Mouse (Mus musculus) right cerebral cortex, postnatal 14 days (tissue): ENCODE measurements at regions not wholly inside any gene's neighbourhood (a gene's known extent, or its start where the extent isn't known, plus 50 kb on each side); places are given as distances from the start of the nearest gene placed in this dataset.
A peak's percentile ranks its signal among the peaks of the same experiment; 100 is the strongest.
"Not testable (repeated sequence)": the region's sequence is repeated elsewhere in the genome, so short reads cannot be mapped to it uniquely, and the experiment has no call there.

ENCODE experiments used
- DNase-seq: peaks from one replicate; pipeline ENCODE4 v3.0.0; 2022

GRCm38 (mm10) chr6:102005627-102006026 lies 567.3 kb downstream of the Cntn3 start:
- no peak for DNase-seq

GRCm38 (mm10) chr6:101998181-101998580 lies 574.7 kb downstream of the Cntn3 start:
- no peak for DNase-seq

DNA sequence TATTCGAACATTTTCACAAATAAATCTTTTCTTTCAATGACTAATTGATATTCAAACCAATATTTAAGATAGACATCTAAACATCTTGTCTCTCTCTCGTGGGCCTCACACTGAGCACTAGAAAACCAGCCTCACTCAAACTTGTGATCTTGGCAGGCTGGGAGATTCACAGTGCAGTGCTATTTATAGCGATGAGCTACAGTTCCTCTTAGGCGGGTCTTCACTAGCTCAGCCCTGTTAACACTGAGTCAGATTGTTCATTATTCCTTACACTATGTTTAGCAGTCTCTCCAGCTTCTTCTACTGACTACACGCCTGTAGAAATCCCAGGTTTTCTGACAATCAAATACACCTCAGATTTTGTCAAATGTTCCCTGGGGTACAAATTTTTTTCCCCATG lies 575.3 kb downstream of the Cntn3 start:
- no peak for DNase-seq

DNA sequence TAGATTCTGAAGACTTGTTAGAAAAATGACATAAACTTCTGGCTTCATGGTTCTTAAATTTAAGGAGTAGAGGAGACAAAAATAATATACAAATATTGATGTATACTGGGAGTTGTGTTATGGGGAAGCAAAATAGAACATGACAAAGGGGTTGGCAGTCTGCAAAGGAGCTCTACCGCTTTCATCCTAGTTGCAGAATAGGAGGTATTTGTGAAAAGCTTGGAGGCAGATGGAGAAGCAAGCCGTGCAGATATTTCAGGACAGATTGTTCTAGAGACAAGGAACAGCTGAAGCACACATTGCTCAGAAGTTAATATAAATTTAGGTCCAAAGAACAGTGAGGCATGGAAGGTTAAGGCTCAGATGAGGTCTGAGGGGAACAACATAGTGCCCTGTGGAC lies 580.1 kb downstream of the Cntn3 start:
- DNase-seq: no peak

- DNase-seq: no peak
These were observed 591.2 kb downstream of the Cntn3 start for GRCm38 (mm10) chr6:101981656-101982055.

GRCm38 (mm10) chr6:101979213-101979612 lies 593.7 kb downstream of the Cntn3 start:
- DNase-seq: no peak

DNA sequence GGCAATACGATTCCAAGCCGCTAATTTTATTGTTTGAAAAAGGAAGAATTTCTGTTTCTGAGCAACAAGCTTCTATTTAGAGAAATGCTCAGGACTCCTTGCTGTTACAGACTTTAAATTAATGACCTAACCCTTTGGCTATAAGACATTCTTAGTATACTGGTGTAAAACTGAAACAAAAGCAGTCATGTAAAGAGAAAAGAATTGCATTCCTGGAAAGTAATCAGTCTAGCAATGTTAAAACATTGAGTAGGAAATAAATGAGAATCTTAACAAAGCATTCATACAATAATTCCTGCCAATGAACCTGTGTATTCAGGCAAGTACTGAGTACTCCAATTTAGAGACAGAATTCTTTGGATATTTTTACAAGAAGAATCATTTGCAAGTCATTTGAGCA lies 587.2 kb upstream of the Pdzrn3 start:
- DNase-seq: no peak

GRCm38 (mm10) chr6:101961476-101961875 lies 583.8 kb upstream of the Pdzrn3 start:
- not testable (repeated sequence) for DNase-seq

DNA sequence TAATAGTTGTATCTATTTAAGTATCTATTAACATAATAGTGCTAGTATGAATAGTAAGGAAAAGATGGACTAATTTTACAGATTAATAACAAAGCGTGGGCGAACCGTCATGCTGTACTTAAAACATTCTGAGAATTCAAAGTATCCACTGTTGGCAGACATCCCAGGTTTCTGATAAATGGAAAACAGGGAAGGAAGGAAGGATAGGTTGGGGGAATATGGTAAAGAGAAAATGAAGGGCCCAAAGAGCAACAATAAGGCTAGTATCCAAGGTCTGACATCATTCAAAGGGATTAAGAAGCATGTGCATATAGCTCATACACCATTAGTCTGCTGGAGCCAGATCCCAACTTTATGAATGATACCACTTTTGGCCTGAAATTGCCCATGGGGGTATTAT lies 572.0 kb upstream of the Pdzrn3 start:
- DNase-seq: no peak

- no peak for DNase-seq
These were observed 571.3 kb upstream of the Pdzrn3 start for GRCm38 (mm10) chr6:101948950-101949349.

GRCm38 (mm10) chr6:101940266-101940866 lies 562.7 kb upstream of the Pdzrn3 start:
- no peak for DNase-seq

DNA sequence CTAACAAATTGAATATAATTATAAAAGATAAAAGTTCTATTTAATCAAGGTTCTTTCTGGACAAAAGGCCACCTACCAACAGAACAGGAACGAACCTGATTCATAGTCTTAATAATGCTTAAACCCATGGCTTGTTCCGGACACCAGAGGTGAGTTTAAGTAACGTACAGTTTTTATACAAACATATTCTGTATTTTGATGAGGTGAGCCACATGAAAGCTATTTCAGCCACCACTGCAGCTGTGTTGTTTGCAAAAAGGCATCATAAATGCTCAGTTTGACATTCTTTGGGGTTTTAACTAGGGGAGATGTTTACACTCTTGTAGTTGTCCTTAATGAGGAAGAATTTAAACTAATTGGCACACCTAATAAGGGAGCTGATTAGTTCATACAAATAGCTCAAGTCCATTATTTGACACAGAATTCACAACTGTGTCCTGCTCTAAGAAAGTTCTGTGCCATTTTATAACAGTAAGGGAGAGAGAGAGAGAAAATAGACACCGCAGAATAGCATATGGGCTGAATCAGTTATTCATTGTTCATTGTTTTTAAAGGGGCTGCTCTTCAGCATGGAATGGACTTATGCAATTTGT lies 560.8 kb upstream of the Pdzrn3 start:
- DNase-seq: no peak

GRCm38 (mm10) chr6:101937467-101938392 lies 560.0 kb upstream of the Pdzrn3 start:
- DNase-seq: peak; percentile 11

- DNase-seq: no peak
These were observed 554.1 kb upstream of the Pdzrn3 start for GRCm38 (mm10) chr6:101931768-101932167.

DNA sequence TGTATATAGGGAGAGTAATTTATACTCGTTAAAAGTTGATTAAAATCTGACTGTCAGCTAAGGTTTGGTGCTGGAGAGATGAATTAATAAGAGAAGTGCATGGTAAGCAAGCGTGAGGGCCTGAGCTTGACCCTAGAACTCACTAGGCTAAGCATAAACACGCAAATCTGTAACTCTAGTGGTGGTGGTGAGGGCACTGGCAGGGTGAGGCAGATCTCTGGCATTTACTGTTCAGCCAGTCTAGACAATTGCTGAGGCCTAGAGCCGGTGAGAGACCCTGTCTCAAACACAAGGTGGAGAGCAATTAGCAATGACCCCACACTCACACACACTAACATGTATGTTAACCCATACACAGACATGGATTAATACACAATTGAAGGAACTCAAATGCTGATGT lies 544.0 kb upstream of the Pdzrn3 start:
- DNase-seq: no peak

DNA sequence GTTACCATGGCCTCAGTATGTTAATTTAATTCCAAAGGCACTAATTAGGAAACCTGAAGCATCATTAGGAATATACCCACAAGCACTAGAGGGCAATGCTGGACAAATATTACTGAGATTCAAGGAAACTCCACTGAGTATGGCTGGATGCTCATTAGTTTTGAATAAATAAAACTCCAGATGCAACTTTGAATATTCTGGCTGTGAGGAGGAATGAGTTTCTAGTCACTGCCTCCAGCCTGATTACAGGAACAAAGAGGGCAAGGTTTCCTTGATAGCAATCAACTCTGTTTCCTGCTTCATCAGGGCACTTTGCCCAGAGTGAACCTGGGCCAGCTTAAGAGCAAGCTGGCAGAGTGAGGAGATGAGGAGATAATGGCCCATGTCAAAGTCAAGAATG lies 543.5 kb upstream of the Pdzrn3 start:
- DNase-seq: no peak

GRCm38 (mm10) chr6:101918914-101919313 lies 541.2 kb upstream of the Pdzrn3 start:
- no peak for DNase-seq

- DNase-seq: no peak
These were observed 527.3 kb upstream of the Pdzrn3 start for GRCm38 (mm10) chr6:101905029-101905342.

DNA sequence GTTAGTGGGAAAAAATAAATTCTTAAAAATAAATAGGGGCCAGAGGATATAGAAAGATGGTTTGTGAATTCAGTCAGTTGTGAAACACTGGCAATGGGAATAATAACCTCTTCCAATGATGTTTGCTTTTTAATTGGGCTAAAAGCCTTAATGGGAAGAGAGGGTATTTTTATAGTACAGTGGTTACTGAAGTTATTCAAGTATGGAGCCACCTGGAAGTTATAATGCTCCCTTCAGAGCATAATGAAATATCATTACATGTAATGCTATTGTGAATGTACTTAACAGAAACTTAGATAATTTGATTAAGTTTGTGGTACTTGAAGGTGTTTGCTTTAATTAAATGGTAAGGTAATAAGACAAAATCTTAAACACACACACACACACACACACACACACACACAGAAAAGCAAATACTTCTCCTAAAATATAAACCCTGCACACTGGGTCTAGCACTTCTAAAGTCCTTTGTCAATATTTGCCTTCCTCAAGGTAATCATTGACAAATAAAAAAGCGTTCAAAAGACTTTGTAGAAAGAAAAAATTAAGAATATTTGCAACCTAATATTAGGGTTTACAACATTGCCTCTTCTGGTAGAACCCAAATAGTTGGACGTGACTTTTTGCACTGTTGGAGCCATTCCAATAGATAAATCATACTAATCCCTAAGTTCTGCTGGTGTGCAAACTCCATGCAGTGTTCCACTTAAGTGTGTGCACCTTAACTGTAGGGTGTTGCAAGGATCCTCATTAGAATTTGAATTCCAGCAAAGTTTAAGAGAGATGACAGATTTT lies 526.7 kb upstream of the Pdzrn3 start:
- no peak for DNase-seq

GRCm38 (mm10) chr6:101902276-101902675 lies 524.6 kb upstream of the Pdzrn3 start:
- DNase-seq: no peak

DNA sequence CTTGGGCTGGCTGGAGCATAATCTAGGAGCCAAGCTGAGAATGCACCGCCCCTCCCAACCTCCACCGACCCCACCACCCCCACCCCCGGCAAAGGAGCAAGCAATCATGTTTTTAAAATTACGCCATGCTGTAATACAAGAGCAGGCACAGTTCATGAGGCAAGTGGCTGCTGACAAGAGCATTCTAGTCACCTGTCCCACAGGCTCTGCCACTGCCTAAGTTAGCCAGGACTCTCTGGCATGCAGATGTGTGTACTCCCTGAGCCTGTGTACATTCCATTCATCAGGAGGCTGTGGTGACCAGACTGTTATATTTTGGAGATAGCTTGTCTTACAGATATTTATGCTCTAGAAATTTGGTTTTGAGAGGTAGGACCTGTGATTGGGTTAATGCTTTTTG lies 520.8 kb upstream of the Pdzrn3 start:
- DNase-seq: no peak

GRCm38 (mm10) chr6:101890655-101891054 lies 513.0 kb upstream of the Pdzrn3 start:
- DNase-seq: no peak

GRCm38 (mm10) chr6:101882938-101883337 lies 505.2 kb upstream of the Pdzrn3 start:
- no peak for DNase-seq
